Mouse (Mus musculus): ENCODE measurements at regions not wholly inside any gene's neighbourhood (a gene's known extent, or its start where the extent isn't known, plus 50 kb on each side); places are given as distances from the start of the nearest gene placed in this dataset.

- DNase-seq (ENCODE audit: low read depth, low spot score), result no peak
Observed at GRCm38 (mm10) chr10:43710886-43711256, 132.8 kb downstream of the Cd24a start.

DNA sequence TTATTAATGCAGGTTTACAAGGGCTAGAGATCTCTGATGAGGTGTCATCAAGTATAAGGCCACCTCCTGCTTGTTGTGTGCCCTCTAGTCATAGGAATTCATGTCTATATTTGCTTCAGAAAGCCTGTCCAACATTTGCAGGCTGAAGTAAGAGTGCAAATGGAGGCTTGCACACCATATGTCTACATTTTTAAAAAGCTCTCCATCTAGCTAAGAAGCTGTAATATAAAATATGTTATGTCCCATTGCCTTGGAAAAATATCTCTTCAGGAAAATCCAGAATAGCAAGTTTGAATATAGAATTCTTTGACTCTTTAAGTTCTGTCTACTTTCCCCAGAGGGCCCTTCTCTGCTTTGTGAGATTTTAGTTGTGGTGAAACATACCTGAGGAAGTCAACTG, 134.6 kb downstream of the Cd24a start:
- DNase-seq (ENCODE audit: low read depth, low spot score), result peak; percentile 28

- no peak for DNase-seq (ENCODE audit: low read depth, low spot score)
Observed at GRCm38 (mm10) chr10:43718768-43719167, 140.7 kb downstream of the Cd24a start.

DNA sequence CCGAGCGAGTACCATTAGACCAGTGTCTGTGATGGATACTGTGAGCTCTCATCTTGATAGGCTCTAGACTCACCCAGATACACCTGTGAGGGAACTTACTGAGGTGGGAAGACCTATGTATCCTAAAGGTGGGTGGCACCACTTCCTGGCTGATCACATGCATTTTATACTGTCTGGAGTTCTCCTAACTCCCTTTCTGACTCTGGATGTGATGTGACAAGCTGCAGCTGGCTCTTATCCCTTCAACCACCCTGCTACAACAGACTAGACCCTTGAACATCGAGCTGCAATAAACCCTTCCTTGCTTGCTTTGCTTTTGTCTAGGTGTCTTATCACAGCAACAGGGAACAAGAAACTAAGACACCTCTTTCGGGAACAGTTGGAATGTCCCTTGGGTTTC, 143.3 kb downstream of the Cd24a start:
- no peak for DNase-seq (ENCODE audit: low read depth, low spot score)

- DNase-seq (ENCODE audit: low read depth, low spot score), result no peak
Observed at GRCm38 (mm10) chr10:43722164-43722563, 144.1 kb downstream of the Cd24a start.

- no peak for DNase-seq (ENCODE audit: low read depth, low spot score)
Observed at GRCm38 (mm10) chr10:43722711-43723614, 144.9 kb downstream of the Cd24a start.

GRCm38 (mm10) chr10:43723615-43723937, 145.5 kb downstream of the Cd24a start:
- no peak for DNase-seq (ENCODE audit: low read depth, low spot score)

GRCm38 (mm10) chr10:43727746-43728145, 149.7 kb downstream of the Cd24a start:
- no peak for DNase-seq (ENCODE audit: low read depth, low spot score)

DNA sequence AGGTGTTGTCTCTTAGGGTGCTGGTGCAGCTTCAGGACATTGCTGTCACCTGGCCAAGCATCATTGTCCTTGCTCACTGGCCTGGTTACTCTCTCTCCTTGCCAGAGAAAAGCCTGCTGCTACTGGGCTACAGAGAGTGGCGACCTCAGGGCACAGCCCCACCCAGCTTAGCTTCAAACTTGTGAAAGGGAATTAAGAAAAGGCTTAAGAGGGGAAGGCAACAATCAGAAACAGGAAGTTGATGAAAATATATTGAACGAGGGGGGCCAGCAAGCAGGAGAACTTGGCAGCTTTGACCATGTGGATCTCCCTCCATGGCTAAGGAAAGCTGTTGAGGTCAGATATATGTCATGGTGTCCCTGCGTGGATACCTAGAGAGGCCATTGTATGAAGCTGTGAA, 151.1 kb downstream of the Cd24a start:
- DNase-seq (ENCODE audit: low read depth, low spot score), result no peak

GRCm38 (mm10) chr10:43733618-43734415, 155.7 kb downstream of the Cd24a start:
- DNase-seq (ENCODE audit: low read depth, low spot score), result no peak

GRCm38 (mm10) chr10:43739181-43739580, 161.1 kb downstream of the Cd24a start:
- no peak for DNase-seq (ENCODE audit: low read depth, low spot score)

DNA sequence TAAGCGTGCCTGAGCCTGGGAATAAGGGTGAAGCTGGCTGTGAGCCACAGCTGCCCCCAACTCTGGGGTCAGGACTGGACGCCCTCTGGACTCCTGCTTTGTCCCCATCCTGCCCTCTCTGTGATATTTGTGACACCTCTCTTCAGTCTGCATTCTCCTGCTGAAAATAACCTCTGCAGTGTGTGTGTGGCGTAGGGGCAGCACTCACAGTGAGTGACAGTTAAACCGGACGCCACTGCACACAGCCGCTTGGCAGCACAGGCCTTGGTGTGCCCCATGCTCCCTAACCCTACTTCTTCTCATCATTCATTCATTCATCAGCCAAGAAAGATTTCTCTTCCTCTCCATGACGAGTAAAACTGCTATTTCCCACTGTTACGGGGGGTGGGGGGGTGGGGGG, 161.6 kb downstream of the Cd24a start:
- DNase-seq (ENCODE audit: low read depth, low spot score), result no peak

DNA sequence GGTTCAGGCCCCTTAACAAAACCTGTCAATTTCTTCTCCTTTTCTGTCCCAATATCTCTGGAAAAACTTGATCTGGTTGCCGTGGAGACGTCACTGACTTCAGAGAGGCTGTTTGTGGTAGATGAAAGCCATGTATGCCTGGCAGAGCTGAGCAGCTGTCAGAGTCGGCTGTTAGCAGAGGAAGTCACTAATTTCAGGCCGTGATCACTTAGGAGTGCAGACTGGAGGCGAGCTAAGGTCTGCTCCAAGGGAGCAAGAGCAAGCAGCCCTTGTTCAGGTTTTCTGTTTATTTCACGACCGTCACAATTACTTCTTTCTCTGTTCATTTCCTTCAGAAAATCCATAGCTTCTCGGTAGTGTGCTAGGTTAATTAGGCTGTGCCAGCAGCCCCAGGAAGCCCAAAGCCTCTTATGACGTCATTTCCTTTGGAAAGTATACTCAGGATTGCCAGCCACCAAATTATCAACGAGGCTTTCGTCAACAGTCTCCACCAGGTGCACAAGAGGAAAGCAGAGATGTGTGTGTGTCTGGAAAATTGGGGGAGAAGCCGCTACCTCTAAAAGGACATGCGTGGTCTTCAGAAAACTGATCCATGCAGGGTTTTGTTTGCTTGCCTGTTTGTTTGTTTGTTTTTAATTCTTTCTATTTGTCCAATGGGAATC, 161.2 kb downstream of the Qrsl1 start:
- peak; percentile 72 for DNase-seq (ENCODE audit: low read depth, low spot score)

- DNase-seq (ENCODE audit: low read depth, low spot score), result no peak
Observed at GRCm38 (mm10) chr10:43741361-43742084, 160.0 kb downstream of the Qrsl1 start.

DNA sequence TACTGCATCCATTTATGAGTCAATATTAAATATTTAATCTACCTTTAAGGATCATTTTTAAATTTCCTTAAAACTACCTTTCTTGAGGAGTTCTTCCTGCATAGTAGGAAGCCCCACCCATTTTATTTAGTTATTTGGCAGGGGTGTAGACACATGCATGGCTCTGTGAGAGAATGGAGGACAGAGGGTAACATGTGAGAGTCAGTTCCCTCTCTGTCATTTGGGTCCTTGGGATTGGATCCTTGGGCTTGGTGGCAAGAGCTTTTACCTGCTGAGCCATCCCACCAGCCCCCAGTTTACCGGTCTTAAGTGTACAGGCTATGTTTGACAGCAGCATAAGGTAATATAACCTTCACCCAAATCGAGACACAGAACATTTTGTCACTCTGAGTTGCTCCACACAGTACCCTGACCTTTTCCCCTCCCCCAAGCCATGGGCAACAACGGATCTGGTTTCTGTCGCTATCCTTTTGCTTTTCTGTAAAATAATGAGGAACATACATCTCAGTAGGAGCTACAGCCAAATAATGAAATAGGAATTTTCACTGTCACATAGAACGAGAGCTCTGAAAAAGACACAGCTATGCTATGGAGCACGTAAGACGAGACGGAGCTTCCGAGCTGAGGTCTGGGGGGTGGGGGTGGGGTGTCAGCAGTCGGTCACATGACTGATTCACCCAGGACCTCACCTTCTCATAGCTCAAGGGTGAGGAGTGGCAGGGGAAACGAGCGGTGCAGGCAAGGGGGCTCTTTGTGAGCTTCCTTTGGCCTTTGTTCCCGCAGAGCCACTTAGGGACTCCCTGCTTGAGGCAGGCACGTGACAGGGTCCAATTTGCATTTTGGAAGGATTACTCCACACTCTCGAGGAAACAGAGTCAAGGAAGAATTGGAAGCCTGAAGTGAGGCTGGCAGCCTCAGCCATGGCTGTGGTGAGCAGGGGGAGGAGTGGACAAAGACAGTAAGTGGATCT, 159.2 kb downstream of the Qrsl1 start:
- no peak for DNase-seq (ENCODE audit: low read depth, low spot score)

- DNase-seq (ENCODE audit: low read depth, low spot score), result no peak
Observed at GRCm38 (mm10) chr10:43743188-43744120, 158.1 kb downstream of the Qrsl1 start.

DNA sequence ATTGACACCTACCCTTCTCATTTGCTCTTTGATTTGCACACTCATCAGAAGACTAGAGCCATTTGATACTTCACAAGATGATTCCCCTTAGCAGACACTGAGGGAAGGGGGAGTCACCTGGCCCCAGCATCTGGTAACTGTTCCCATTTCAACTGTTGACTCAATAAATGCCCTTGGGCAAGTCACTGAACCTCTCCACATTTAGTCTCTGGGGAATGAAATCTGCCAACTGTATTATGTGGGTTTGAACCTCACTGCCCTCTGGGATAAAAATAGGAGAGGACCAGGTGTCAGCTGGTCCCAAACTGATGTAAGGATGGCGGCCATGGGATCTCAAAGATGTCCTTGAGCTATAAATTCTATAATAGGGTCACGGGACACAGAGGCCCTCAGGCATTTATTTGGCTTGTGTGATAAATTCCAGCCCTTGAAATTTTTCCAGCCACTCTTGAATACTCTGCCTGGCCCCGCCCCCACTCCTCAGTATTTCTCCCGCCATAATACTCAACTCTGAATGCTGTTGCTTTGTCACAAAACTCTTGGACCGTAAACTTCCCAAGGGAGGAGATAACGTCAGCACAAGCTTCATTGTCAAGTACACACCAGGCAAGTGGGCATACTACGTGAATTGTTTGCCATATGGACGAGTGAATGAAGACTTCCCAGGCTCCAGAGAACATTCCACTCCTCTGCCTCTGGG, 155.5 kb downstream of the Qrsl1 start:
- DNase-seq (ENCODE audit: low read depth, low spot score), result no peak

DNA sequence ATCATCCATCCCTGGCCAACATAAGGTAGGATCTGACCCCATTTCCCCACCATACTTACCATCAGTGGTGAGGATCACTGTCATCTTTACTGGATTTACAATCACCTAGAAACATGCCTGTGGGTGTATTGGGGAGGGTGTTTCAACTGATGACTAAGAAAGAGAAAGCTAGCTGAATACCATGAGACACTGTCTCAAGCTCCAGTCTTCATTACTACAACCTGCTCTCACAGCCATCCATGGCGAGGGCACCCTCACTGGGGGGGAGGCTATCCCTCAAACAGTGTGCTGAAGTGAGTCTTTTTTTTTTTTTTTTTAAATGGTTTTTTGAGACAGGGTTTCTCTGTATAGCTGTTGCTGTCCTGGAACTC, 154.9 kb downstream of the Qrsl1 start:
- no peak for DNase-seq (ENCODE audit: low read depth, low spot score)

- DNase-seq (ENCODE audit: low read depth, low spot score), result no peak
Observed at GRCm38 (mm10) chr10:43747541-43747940, 154.0 kb downstream of the Qrsl1 start.

All from brain, adult 2 months (tissue).